23 mouse cellular contexts compared by ENCODE assay signal in genomic region chr11:48097455-48097854, GRCm38 (mm10).
"Had no signal": no experiment of that assay in that cellular context is flagged by ENCODE, and none has a peak within 500 bp of the region (broad histone marks: within the 10 kb centered on the region; RNA-seq: fewer than 3 reads in every experiment).

No protein-coding gene starts in this region.

- H3K4me2 ChIP-seq: heart, embryonic 13.5 days; heart, embryonic 15.5 days; hindbrain, embryonic 13.5 days; hindbrain, embryonic 15.5 days; limb, embryonic 13.5 days; limb, embryonic 15.5 days; liver, embryonic 12.5 days had no signal

- H3K27me3 ChIP-seq: heart, embryonic 13.5 days; heart, embryonic 15.5 days; hindbrain, embryonic 13.5 days; hindbrain, embryonic 15.5 days; limb, embryonic 13.5 days; limb, embryonic 15.5 days; liver, embryonic 12.5 days had no signal

- H3K27ac ChIP-seq: heart, embryonic 10.5 days; heart, embryonic 13.5 days; heart, embryonic 15.5 days; hindbrain, embryonic 13.5 days; hindbrain, embryonic 15.5 days; hindbrain, postnatal 0 days; layer of hippocampus, adult 2 months; left cerebral cortex, adult 2 months; limb, embryonic 13.5 days; limb, embryonic 15.5 days; liver, embryonic 12.5 days; liver, embryonic 14.5 days had no signal

- H3K4me3 ChIP-seq: heart, embryonic 10.5 days; heart, embryonic 13.5 days; heart, embryonic 15.5 days; hindbrain, embryonic 13.5 days; hindbrain, embryonic 15.5 days; layer of hippocampus, adult 2 months; left cerebral cortex, adult 2 months; limb, embryonic 13.5 days; limb, embryonic 15.5 days; liver, embryonic 12.5 days had no signal

- DNase-seq: gastrocnemius, postnatal 10 days; gastrocnemius, postnatal 25 days; heart, adult 18-20 months; heart, postnatal 14 days; heart, postnatal 36 days; kidney, adult 11 months; kidney, adult 8-10 months; kidney, postnatal 10 days; kidney, postnatal 25 days; kidney, postnatal 4 days; left cerebral cortex, postnatal 4 days had no signal

- H3K9ac ChIP-seq: heart, embryonic 13.5 days; heart, embryonic 15.5 days; hindbrain, embryonic 13.5 days; hindbrain, embryonic 15.5 days; limb, embryonic 13.5 days; limb, embryonic 15.5 days; liver, embryonic 12.5 days; liver, embryonic 14.5 days had no signal

- H3K4me1 ChIP-seq: heart, embryonic 10.5 days; heart, embryonic 13.5 days; heart, embryonic 15.5 days; hindbrain, embryonic 13.5 days; hindbrain, embryonic 15.5 days; limb, embryonic 13.5 days; limb, embryonic 15.5 days; liver, embryonic 12.5 days had no signal

- H3K36me3 ChIP-seq: heart, embryonic 10.5 days; heart, embryonic 13.5 days; heart, embryonic 15.5 days; hindbrain, embryonic 13.5 days; hindbrain, embryonic 15.5 days; limb, embryonic 13.5 days; limb, embryonic 15.5 days; liver, embryonic 12.5 days had no signal

- H3K9me3 ChIP-seq: heart, embryonic 10.5 days; heart, embryonic 13.5 days; heart, embryonic 15.5 days; hindbrain, embryonic 13.5 days; hindbrain, embryonic 15.5 days; limb, embryonic 13.5 days; limb, embryonic 15.5 days; liver, embryonic 12.5 days had no signal
